Mouse (Mus musculus): ENCODE results near the gene Slc6a13.

- no peak for TF ChIP-seq CTCF (IDR thresholded peaks at IDR 0.05; ENCODE audit: insufficient read depth, low read depth, low read length)
- TF ChIP-seq POLR2A (IDR thresholded peaks at IDR 0.05; ENCODE audit: insufficient read depth, low read depth, low read length): no peak
Observed at GRCm38 (mm10) chr6:121262004-121262403, 38.0 kb upstream of the Slc6a13 start.

Data from olfactory bulb, adult 2 months (tissue).